Comparison of ENCODE assay signal across 8 mouse cellular contexts in genomic region chr2:13407272-13407671, GRCm38 (mm10).
DNase-seq lines count a peak whose midpoint lies in the region; ATAC-seq and TF ChIP-seq lines count a peak whose summit lies in the region.

No protein-coding gene starts in this region.

- peaks cover 39% of the 10 kb centered on the region for H3K4me1 ChIP-seq in bone marrow macrophage, adult 2 months (ENCODE audit: control insufficient read depth, insufficient read depth, low read length)
- peaks cover 26% of the 10 kb centered on the region for H3K4me1 ChIP-seq in heart, embryonic 13.5 days
- peaks cover 12% of the 10 kb centered on the region for H3K4me1 ChIP-seq in midbrain, embryonic 13.5 days (replicated peaks)
- peaks cover 10% of the 10 kb centered on the region for H3K4me1 ChIP-seq in thymus, adult 2 months (replicated peaks; ENCODE audit: control insufficient read depth, insufficient read depth, low read length)

- no peaks in the 10 kb centered on the region for H3K27me3 ChIP-seq in heart, embryonic 13.5 days (replicated peaks)
- no peaks in the 10 kb centered on the region for H3K27me3 ChIP-seq in midbrain, embryonic 13.5 days
- no peaks in the 10 kb centered on the region for H3K27me3 ChIP-seq in thymus, adult 2 months (ENCODE audit: control insufficient read depth, insufficient read depth, low read length)

- no peak overlapping the region for H3K4me3 ChIP-seq in bone marrow macrophage, adult 2 months (ENCODE audit: insufficient read depth, low read length)
- H3K4me3 ChIP-seq in heart, embryonic 13.5 days: no peak overlapping the region
- no peak overlapping the region for H3K4me3 ChIP-seq in midbrain, embryonic 13.5 days (replicated peaks)
- no peak overlapping the region for H3K4me3 ChIP-seq in thymus, adult 2 months (ENCODE audit: control insufficient read depth, insufficient read depth, low read length)

- H3K27ac ChIP-seq in bone marrow macrophage, adult 2 months (ENCODE audit: insufficient read depth, low read depth, low read length): peak overlapping the region; percentile 66; the same call in 1 of the 2 replicates
- H3K27ac ChIP-seq in heart, embryonic 13.5 days (replicated peaks): peak overlapping the region; percentile 22
- 0 out of 2 replicates have a peak overlapping the region, but pooled peaks have one; percentile 25 for H3K27ac ChIP-seq in midbrain, embryonic 13.5 days
- H3K27ac ChIP-seq in thymus, adult 2 months (ENCODE audit: control insufficient read depth, insufficient read depth, low read length): no peak overlapping the region

- H3K9ac ChIP-seq in heart, embryonic 13.5 days: no peak overlapping the region
- H3K9ac ChIP-seq in midbrain, embryonic 13.5 days (replicated peaks): no peak overlapping the region

- WGBS in heart, embryonic 13.5 days: 46% methylated on average over 5 of the region's 5 CpGs
- 22% methylated on average over 5 of the region's 5 CpGs for WGBS in midbrain, embryonic 13.5 days
- WGBS in thymus, adult 2 months: 12% methylated on average over 5 of the region's 5 CpGs

- TF ChIP-seq CTCF in bone marrow macrophage, adult 2 months (IDR thresholded peaks at IDR 0.05; ENCODE audit: low read depth, low read length): no peak
- TF ChIP-seq CTCF in thymus, adult 2 months (IDR thresholded peaks at IDR 0.05; ENCODE audit: borderline replicate concordance, control insufficient read depth, extremely low read depth, insufficient read depth, low read length, poor library complexity): no peak

- ATAC-seq in heart, embryonic 13.5 days (ENCODE audit: extremely low read depth, insufficient number of reproducible peaks, low FRiP score, low TSS enrichment): no peak
- ATAC-seq in midbrain, embryonic 13.5 days: peak; percentile 87

- H3K4me2 ChIP-seq in heart, embryonic 13.5 days: no peak overlapping the region
- H3K4me2 ChIP-seq in midbrain, embryonic 13.5 days (replicated peaks): no peak overlapping the region

- H3K36me3 ChIP-seq in heart, embryonic 13.5 days: no peaks in the 10 kb centered on the region
- H3K36me3 ChIP-seq in midbrain, embryonic 13.5 days: no peaks in the 10 kb centered on the region
- no peaks in the 10 kb centered on the region for H3K36me3 ChIP-seq in thymus, adult 2 months (ENCODE audit: control insufficient read depth, insufficient read depth, low read length)

- no peaks in the 10 kb centered on the region for H3K9me3 ChIP-seq in heart, embryonic 13.5 days
- H3K9me3 ChIP-seq in midbrain, embryonic 13.5 days: no peaks in the 10 kb centered on the region

- intact Hi-C loops in left cerebral cortex, postnatal 4 days (cut with DNase I): no loop called here
- intact Hi-C loops in gastrocnemius, postnatal 14 days (cut with DNase I; ENCODE audit: low total_unique reads): no loop called here

- no peak for TF ChIP-seq POLR2A in bone marrow macrophage, adult 2 months (IDR thresholded peaks at IDR 0.05; ENCODE audit: borderline replicate concordance, low read depth, low read length)
- no peak for TF ChIP-seq POLR2A in thymus, adult 2 months (IDR thresholded peaks at IDR 0.05; ENCODE audit: control insufficient read depth, extremely low read depth, insufficient read depth, low read length, poor library complexity)

- DNase-seq in left cerebral cortex, adult 11 months (ENCODE audit: low spot score): peak; percentile 22
- DNase-seq in left cerebral cortex, postnatal 4 days: no peak
- no peak for DNase-seq in gastrocnemius, postnatal 14 days
- no peak for DNase-seq in cerebellum, postnatal 36 days
- no peak for DNase-seq in thymus, adult 2 months
